Mouse (Mus musculus): ENCODE results near the gene Ggps1.

DNA sequence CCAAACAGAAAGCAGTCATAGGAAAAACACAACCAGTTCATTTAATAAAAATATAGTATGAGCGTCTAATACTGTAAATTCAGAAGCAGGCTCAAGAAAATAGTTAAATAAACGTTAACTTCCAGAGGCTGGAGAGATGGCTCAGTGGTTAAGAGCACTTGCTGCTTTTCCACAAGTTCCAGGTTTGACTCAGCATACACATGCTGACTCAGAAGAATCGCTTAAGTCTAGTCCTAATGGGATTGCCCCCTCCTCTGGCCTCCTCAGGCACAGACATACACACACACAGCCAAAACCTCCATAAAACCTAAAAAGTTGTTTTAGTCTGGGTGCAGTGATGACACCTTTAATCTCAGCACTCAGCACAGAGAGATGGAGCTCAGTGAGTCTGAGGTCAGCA is 6.5 kb downstream of the Ggps1 start:
- TF ChIP-seq POLR2A (IDR thresholded peaks at IDR 0.05; ENCODE audit: borderline replicate concordance, extremely low read depth, insufficient read depth, insufficient read length, poor library complexity, severe bottlenecking) (no peak), CTCF (IDR thresholded peaks at IDR 0.05; ENCODE audit: borderline replicate concordance, extremely low read depth, insufficient read depth, insufficient read length) (no peak)

Measured in brain, embryonic 14.5 days (tissue).